Mouse (Mus musculus) testis, postnatal 14 days (tissue): Measurements from ENCODE around the gene Abraxas2.

Source experiments
- DNase-seq: peaks from one replicate; pipeline ENCODE4 v3.0.0; 2021; ENCODE audit warnings: low spot score

Abraxas2 gene

DNA sequence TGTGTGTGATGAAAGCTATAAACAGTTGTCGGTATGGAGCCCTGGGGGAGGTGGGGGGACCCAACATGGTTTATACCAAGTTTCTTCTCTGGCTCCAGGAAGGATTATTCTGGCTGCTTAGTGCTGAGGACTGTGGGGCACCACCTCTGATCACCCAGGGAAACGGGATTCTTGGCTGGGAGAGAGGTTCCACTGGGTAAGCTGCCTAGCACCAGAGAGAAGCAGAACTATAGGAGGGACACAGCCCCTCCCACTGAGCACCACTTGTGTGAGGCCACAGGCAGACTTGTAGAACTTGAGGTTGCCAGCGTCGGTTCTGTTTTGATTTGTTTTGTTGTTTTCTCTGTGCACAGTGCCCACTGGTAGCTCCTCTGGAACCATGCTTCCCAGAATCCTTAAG is 5.1 kb upstream of the Abraxas2 start:
- DNase-seq = no peak

DNA sequence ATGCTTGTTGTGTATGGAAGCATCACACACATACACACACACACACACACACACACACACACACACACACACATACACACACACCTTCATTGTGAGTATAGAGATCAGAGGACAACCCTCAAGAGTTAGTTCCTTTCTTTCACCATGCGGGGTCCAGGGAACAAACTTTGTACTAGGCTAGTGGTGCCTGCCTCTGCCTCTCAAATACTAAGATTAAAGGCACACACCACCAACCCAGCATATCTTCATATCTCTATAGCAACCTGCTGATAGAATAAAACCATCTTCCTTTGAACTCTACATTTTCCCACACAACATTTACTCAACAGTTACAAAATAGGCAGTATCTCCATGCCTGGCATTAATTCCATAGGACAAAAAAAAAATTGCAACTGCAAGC is 2.9 kb upstream of the Abraxas2 start:
- no peak for DNase-seq

DNA sequence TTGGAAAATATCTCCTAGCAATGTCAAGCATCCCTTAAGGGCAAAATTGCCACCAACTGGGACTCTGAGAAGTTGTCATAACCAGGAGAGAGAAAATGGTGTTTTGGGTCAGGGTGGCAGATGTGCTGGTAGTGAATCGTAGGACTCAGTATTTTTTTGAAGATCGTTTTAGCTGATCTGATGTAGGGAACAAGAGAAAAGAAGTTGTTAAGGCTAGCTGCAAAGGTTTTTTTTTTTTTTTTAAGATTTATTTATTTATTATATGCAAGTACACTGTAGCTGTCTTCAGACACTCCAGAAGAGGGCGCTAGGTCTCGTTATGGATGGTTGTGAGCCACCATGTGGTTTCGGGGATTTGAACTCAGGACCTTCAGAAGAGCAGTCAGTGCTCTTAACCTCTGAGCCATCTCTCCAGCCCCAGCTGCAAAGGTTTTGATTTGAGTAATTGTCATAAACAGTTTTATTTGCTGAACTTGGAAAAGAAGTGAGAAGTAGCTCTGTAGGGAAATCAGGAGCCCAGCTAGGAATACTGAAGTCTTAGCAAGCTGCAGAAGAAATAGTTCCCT is 899 bp upstream of the Abraxas2 start:
- no peak for DNase-seq

DNA sequence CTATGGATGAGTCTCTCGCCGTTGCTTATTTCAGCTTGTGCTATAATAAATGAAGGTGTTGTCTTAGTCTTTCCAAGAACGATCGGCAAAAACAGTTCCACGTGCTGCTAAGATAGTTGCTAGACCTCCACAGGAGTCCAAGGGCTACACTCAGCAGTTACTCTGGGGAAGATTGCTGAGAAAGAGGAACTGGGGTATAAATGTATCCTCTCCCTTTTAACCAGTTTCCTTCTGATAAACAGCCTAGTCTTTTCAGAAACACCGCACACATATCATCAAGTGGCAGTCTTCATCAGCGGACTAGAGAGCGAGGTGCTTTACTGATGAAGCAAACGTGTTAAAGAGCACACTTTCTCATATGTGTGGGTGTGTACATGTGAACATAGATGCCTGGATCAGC is 7.3 kb downstream of the Abraxas2 start:
- DNase-seq = no peak

DNA sequence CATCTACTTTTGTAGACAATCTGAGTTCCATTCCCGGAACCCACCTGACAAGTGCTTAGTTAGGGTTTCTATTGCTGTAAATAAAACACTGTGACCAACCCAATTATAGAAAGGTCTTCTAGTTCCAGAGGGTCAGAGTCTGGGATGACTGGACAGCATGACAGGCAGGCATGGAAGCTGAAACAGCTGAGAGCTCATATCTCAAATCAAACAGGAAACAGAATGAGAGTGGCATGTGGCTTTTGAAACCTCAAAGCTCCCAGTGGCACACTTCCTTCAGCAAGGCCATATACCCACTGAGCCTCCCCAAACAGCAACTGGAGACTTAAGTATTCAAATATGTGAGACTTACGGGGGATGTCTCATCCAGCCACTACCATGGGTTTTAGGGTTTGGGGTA is 14.0 kb downstream of the Abraxas2 start:
- no peak for DNase-seq

DNA sequence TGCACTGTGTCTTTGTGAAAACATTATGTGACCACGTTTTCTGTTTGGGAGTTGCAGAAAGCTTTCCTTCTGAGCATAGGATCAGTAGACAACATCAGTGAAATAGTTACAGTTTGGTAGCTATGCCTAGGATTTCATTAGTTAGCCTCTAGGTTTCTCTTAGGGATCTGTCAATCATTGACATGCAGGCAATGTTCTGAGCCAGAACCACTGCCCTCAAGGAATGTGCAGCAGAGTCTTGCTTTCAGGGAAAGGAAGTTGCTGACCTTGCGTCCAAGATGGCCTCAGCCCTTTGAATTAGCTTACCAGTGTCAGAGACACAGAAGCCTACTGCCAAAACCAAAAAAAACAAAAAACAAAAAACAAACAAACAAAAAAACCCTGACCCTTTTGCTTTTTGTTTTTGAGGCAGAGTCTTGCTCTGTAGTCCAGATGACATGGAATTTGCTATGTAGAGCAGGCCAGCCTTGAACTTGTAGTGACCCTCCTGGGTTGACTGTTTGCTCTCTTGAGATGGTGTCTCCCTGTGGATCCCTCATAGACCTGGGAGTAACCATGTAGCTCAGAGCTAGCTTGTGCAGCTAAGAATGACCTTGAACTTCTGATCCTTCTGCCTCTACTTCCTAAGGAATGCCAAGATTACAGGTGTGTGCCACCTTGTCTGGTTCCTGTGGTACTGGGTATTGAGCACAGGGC is 16.5 kb downstream of the Abraxas2 start:
- no peak for DNase-seq

DNA sequence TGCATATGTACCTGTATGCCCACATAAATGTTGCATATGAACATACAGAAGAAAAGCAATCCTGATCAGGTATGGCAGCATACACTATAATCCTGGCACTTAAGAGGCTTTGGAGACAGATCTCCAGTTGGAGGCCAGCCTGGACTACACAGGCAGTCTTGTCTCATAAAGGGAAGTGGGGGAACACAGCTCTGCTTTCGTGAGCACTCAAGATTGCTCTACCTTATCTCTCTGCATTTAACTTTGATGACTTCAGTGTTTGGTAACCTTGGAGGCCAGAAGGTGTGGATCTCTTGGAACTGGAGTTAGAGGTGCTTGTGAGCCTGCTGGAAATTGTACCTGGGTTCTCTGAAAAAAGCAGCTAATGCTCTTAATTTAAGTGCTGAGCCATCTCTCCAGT is 21.3 kb downstream of the Abraxas2 start:
- no peak for DNase-seq

DNA sequence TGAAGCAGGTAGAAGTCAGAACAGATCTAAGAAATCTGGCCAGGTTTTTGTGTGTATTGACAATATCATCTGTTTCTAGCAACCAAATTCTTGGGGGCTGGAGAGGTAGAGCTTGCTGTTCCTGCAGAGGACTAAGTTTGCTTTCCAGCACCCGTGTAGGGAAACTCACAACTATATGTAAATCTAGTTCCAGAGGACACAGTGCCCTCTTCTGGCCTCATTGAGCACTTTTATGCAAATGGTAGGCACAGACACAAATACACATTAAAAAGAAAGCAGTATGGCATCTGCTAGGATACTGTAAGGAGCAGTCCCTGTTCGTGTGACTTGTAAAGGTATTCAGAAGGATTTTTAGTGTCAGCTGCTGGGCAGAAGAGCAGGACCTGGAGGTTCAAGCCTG is 23.3 kb downstream of the Abraxas2 start:
- DNase-seq = no peak

DNA sequence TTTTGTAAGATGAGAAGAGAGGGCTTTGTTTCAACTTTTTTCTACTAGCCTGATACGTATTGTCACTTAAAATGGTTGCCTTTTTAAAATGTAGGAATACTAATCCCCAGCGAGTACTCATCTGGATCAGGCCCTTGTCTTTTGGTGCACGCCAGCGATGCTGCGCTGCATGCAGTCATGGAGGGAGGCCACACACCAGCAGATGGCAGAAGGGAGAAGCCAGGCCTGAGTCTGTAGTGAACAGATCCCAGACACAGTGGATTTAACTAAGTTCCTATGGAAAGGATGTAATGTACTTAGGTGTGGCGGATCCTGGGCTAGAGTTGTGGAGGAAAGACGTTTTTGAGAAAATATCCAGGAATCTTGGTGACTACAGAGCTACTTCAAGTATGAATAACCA is 25.0 kb downstream of the Abraxas2 start:
- no peak for DNase-seq

DNA sequence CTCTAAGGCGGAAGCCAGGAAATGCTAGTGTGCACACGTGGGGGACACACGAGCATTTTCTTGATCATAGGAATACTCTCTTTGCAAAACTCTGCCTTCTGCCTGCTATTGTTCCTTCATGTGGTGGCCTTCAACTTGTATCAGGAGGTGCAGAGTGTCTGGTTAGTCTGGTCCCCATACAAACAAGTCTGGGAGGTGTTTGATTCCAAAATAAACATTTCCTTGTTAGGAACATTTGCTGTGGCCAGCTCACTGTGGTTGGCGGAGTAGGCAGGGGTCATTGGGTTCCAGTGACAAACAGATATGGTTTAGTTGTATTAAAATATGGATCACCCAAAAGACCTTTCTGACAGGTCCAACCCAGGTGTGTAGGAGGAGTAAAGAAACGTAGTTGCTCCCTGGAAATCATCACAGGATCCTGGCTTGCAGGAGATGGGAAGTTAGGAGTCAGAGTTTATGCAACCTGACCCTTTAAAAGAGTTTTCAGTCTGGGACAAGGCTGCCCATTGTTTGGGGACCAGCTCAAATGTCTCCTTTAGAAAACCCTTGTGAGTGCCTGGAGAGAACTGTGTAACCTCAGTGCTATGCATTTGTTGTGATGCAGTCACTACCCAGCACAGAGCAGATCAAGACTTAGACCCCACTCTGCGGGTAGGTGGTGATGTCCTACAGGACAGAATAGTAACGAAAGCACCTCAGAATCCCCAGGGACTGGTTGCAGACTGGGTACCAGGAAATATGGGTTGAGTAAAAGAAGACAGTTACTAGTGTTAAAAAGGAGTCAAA is 28.2 kb downstream of the Abraxas2 start:
- DNase-seq = no peak

DNA sequence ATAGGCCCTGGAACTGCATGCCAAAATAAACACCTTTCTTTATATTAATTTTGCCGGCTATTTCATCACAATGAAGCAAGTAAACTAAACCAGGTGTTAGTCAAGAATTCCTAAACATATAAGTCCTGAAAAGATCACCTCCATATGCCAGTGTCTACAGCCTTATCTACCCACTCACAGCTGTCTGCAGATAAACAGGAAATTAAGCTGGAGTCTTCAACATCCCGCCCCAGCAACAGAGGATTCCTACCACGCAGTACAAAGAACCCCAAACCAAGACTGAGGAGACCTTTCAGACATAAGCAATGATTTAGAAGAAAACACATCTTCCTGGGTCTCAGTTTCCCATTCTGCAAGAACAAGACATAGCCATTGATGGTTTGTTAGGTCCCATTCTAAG is 29.0 kb downstream of the Abraxas2 start:
- no peak for DNase-seq

DNA sequence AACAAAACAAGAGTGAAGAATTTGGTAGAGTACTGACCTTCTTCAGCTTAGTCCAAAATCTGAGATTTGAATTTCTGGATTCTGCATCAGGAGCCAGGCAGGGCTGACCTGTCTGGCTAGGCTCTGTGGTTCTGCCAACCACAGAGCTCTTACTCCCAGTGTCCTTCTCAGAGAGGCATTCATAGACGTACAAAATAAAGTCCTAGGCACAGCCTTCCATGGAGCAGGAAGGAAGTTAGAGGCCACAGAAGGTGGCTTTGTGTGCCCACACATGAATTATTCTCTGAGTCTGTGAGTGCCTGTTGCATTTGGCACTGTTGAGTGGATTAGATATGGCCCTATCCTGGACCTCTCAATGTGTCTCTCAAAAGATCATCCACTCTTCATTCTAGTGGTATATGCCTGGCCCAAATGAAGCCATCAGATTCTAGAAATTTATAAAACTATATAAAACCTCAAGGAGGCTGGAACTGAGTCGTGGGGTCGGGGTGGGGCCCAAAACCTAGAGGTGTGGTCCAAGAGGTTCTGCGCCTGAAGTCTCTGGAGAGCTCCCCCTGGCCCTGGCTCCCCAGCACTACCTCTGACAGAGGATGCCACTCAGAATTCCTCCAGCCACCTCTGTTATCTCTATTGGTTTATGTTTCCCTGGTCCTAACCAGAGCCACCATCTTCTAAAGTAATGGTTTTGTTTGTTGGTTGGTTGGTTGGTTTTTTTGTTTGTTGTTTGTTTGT is 29.7 kb downstream of the Abraxas2 start:
- DNase-seq = no peak

DNA sequence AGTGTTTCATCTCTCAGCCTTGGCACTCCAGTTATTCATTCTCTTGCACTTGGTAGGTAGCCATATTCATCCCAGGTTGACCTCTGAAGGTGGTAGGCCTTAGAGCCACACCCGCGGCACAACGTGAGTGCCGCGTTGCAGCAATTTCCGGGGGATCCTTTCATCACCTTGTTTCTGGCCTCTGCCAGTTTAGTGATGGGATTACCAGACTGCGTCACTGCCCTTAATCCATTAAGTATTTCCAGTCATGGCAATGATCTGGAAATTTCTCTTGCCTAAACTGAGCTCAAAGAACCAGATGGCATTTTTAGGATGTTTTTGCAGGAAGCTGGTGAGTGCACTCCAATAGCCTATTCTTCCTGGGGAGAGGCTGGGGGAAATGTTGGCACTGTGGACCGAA is 30.7 kb downstream of the Abraxas2 start:
- DNase-seq = no peak

DNA sequence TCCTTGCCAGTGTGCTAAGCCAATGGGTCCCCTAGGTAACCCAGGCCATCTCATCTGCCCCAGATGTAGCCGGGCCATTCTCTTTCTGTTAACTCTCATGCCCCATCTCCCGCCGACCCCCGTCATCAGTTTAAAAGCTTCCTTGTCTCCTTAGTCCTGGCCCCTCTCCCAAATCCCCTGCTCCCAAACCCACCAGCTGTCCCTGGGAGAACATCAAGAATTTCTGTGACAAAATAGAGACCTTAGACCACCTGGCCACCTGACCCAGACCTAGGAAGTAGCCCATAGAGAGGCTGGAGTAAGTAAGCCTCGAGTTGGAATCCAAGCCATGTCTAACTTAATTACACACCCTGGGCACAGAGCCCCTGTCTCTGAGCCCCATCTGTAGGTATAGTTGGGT is 31.2 kb downstream of the Abraxas2 start:
- DNase-seq = no peak

DNA sequence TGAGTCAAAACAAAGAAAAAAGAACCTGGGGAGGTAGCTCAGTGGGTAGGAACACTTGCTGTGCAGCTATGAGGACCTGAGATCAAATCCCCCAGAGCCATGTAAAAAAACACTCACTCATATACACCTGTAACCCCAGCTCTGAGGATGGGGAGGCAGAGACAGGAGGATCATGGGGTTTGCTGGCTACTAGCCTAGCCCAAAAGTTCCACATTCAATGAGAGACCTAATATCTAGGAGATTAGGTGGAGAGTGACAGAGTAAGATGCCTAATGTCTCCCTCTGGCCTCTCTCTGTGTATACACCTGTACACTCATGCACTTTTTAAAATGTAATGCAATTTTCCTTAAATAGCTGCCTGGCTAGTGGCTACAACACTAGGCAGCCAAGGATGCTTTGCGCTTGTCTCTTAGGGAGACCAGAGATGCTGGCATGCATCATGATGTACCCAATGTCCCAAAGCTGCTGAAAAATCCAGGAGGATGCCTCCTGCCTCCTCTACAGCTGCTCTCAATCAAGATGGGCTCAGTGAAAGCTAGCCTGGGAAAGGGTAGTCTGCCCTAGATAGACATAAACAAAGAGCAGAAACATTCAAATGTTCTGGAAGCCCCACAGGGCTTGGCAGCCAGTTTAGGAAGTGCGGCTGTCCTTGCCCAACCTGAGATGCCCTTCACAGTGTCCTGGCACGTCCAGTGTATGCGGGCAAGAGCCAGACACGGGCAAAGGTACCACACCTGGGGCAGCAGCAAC is 32.7 kb downstream of the Abraxas2 start:
- no peak for DNase-seq

DNA sequence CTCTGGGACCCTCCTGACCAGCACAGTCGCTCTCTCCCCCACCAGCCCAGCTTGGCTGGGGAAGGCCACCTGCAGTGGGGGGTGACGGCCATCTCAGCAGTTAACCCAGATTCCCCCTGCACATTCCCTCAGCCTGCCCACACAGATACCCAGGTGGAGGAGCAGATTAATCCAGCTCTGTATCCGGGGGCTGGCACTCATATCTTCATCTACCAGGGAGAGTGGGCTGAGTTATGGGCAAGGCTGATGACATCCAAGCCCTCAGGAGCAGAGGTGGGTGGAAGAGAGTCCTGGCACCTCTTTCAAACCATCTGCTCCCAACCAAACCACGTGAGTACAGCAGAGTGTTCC is 33.3 kb downstream of the Abraxas2 start:
- DNase-seq = no peak

DNA sequence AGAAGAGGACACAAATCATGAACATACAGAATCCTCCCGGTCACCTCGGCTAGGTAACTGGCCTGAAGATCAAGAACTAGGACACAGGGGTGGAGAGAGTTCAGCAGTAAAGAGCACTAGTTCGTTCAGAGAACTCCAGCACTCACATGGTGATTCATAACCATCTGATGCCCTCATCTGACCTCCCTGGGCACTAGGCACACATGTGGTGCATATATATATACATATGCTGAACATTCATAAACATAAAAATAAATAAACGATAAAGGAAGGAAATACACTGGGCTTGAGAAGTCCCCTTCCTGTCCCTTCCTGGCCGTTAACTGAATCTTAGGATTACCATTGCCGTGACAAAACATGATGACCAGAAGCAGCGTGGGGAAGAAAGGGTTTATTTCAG is 33.8 kb downstream of the Abraxas2 start:
- DNase-seq = no peak

DNA sequence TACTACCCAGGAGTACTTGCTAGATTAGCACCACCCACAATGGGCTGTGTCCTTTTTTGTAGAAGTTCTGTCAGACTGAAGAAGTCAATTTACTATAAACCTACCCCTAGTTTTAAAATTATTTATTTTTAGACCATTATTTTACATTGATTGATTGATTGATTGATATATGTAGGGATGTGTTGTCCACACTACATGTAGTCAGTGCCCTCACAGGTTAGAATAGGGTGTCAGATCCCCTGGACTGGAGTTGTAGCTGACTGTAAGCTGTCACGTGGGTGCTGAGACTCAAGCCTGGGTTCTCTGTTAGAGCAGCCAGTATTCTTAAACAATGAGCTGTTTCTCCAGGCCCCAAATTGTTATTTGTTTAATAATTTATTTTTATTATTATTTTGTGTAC is 34.3 kb downstream of the Abraxas2 start:
- DNase-seq = no peak

DNA sequence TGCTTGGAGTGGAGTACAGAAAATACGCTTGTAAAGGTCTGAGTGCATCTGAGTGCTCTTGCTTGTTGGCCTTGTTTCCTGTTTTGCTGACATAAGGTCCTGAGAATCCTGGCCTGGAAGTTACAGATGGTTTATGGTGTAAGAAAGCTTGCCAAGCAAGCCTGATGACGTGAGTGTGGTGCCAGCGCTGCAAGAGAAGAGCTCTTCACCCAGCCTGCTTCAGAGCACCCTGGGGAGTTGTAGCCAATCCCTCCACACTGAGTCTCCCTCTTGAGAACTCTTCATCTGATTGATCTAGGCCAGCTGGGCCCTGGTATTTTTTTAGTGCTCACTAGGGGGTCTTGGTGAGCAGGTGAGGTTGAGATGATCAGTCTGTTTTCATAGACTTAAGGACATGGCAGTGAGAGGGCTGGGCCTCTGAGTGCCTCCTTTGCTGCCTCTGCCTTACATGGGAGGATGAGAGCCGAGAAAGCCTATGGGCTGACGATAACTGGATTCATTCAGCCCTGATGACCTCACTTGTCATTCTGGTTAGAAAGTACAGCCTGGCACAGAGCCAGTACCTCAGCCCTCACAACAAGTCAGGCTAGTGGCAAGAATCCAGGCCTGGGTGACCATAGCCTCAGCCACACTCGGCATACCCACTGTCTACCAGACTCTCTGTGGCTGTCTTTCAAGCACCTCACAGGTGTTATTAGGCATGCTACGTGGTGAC is 36.0 kb downstream of the Abraxas2 start:
- no peak for DNase-seq

DNA sequence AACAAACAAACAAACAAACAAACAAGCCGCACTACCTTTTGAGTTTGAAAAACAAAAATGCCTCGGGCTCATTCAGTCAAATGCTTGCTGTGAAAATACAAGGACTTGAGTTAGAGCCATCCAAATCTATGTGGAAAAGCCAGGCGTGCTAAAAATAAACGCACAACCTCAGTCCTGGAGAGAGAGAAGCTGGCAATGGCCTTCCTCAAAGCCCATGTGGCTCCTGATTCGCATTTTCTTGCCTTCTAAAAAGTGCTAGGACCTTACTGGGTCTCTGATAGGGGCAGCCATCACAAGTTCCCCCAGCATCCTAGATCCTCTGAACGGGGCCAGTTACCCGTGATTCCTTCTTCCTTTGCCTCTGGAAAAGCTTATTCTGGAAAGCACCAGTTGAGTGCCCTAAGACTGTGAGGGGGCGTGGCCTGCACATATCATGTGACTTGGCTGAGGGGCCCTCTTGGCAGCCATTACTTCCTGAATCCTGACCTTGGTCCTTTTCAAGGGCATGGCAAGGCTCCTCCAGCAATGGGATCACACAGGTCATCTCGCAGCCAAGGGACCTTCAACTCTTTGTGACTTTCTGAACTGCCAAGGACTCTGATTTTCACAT is 37.3 kb downstream of the Abraxas2 start:
- peak; percentile 48 for DNase-seq

DNA sequence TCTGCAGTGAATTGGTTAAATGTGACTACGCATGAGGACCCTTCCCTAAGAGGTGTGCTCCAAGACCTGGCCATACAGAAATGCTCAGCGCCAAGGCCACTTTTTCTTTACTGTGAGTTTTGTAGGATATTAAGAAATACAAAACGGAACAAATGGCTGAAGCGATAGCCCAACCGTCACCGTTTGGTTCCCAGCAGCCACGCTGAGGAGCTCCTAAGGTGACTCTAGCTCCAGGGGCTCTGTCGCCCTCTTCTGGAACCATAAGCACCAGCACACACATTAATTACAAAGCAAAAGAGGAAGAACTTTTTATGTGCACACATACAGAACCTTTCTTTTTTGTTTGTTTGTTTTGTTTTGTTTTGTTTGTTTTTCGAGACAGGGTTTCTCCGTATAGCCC is 38.2 kb downstream of the Abraxas2 start:
- DNase-seq = no peak
